Mouse (Mus musculus) stomach, postnatal 0 days (tissue): ENCODE measurements around the gene Cfi. TPM values are rescaled to one million over a fixed set of nuclear protein-coding genes. Genes with fewer than 3 reads are reported as not detected.

Experiments
- ATAC-seq: fragments of 200-750 bp; cut with Nextera tagmentation; 2 replicates; pipeline ENCODE4 v1.8.0; 2017; ENCODE audit not compliant: low FRiP score, low TSS enrichment
- DNase-seq: peaks from one replicate; pipeline ENCODE4 v3.0.0-alpha.2; 2016; ENCODE audit warnings: low spot score
- H3K27ac ChIP-seq: fragments of 300-500 bp; sonication (generic); replicated peaks from 2 replicates; pipeline ENCODE4 v1.5.1; 2014; ENCODE audit warnings: mild to moderate bottlenecking, control low read depth
- H3K27me3 ChIP-seq: fragments of 300-500 bp; sonication (generic); 2 replicates; pipeline ENCODE4 v1.6.1; 2014; ENCODE audit warnings: low read length; ENCODE audit not compliant: control insufficient read depth, insufficient read depth
- H3K36me3 ChIP-seq: fragments of 300-500 bp; sonication (generic); 2 replicates; pipeline ENCODE4 v1.6.1; 2014; ENCODE audit warnings: low read length, mixed read lengths; ENCODE audit not compliant: control insufficient read depth, insufficient read depth
- H3K4me1 ChIP-seq: fragments of 300-500 bp; sonication (generic); replicated peaks from 2 replicates; pipeline ENCODE4 v1.6.1; 2014; ENCODE audit warnings: antibody characterized with exemption; ENCODE audit not compliant: control insufficient read depth, insufficient read depth
- H3K4me2 ChIP-seq: fragments of 300-500 bp; sonication (generic); replicated peaks from 2 replicates; pipeline ENCODE4 v1.6.1; 2014; ENCODE audit warnings: low read depth, mild to moderate bottlenecking, control low read depth, moderate library complexity
- H3K4me3 ChIP-seq: fragments of 300-500 bp; sonication (generic); 2 replicates; pipeline ENCODE4 v1.5.1; 2014; ENCODE audit warnings: low read depth, low read length, control low read depth
- H3K9ac ChIP-seq: fragments of 300-500 bp; sonication (generic); 2 replicates; pipeline ENCODE4 v1.6.1; 2014; ENCODE audit warnings: mild to moderate bottlenecking, low read length, control low read depth, mixed read lengths
- H3K9me3 ChIP-seq: fragments of 300-500 bp; sonication (generic); 2 replicates; pipeline ENCODE4 v1.6.1; 2016; ENCODE audit warnings: low read length; ENCODE audit not compliant: control insufficient read depth
- CTCF ChIP-seq: IDR thresholded peaks from 2 replicates; pipeline ENCODE4 v1.5.1; 2016; ENCODE audit warnings: antibody characterized with exemption, low read depth, mild to moderate bottlenecking, moderate library complexity
- EP300 ChIP-seq: optimal IDR thresholded peaks from 2 replicates; pipeline ENCODE3; 2016; ENCODE audit warnings: antibody characterized with exemption
- WGBS: fragments of 180-500 bp; shearing (Covaris S2); extraction: QIAGEN DNeasy Blood & Tissue Kit; methylation state at CpG from one replicate; pipeline ENCODE4 v1.1.7; 2014; 5-methylcytosine and 5-hydroxymethylcytosine counted together
- polyA plus RNA-seq: library from polyadenylated mRNA; unstranded; fragments of >200 nt; fragmentation: Nextera tagmentation; extraction: Ambion mirVana; gene quantifications from 2 replicates; pipeline ENCODE4 v1.2.1, GENCODE M21; 2015

Cfi gene
- polyA plus RNA-seq, 1 experiment from 2014 or later, result 152 TPM

DNA sequence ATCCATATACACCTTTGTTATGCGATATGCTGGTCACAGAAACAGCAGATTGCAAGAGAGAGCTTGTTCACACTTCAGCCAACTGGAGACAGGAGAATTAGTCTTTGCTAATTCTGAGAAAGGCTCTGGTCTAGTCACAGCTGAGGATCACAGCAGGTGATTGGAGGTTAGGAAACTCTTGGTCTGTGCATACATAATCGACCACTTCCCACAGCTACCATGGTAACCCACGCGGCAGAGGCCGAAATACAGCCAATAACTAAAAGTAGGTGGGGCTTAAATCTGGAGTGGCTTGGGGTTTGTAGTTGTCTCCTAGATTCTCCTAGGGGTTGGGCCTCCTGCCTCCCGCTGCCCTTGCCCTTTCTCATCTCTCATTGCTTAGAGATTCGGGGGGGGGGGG is 2.3 kb downstream of the Cfi start:
- H3K27ac ChIP-seq, result no peak overlapping the region
- no peaks in the 10 kb centered on the region for H3K4me1 ChIP-seq
- DNase-seq (peak; percentile 28), ATAC-seq (no peak)
- WGBS, result 34% methylated on average over 7 of the region's 7 CpGs
- no peak overlapping the region for H3K9ac ChIP-seq
- no peak for TF ChIP-seq CTCF
- TF ChIP-seq EP300, result no peak
- H3K9me3 ChIP-seq, result no peaks in the 10 kb centered on the region
- no peaks in the 10 kb centered on the region for H3K36me3 ChIP-seq
- H3K4me2 ChIP-seq, result peak overlapping the region; percentile 20; the same call in 1 of the 2 replicates
- H3K4me3 ChIP-seq, result no peak overlapping the region
- H3K27me3 ChIP-seq, result no peaks in the 10 kb centered on the region

DNA sequence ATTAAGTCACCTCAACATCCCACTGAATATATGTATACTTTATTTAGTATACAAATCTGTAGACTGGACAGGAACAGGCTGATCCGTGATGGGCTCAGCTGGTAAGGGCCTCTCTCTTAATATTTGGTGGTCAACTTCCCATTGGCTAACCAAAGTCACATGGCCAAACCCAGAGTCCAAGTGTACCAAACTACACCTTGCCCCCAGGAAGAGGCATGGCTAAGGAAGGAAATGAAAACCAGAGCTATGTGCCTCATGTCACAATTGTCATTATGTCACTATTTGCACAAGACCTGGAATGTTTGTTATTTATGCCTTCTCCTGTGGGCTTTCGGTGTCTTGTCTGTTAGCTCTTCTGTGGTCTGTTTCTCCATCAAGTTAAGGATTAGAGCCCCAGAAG is 10.2 kb downstream of the Cfi start:
- Histone ChIP-seq H3K9ac (no peak overlapping the region), H3K36me3 (no peaks in the 10 kb centered on the region), H3K9me3 (no peaks in the 10 kb centered on the region), H3K4me1 (no peaks in the 10 kb centered on the region), H3K4me3 (no peak overlapping the region), H3K27me3 (no peaks in the 10 kb centered on the region), H3K27ac (no peak overlapping the region), H3K4me2 (no peak overlapping the region)
- 62% methylated on average over 2 of the region's 2 CpGs for WGBS
- no peak for TF ChIP-seq CTCF
- no peak for TF ChIP-seq EP300
- DNase-seq (no peak), ATAC-seq (no peak)

DNA sequence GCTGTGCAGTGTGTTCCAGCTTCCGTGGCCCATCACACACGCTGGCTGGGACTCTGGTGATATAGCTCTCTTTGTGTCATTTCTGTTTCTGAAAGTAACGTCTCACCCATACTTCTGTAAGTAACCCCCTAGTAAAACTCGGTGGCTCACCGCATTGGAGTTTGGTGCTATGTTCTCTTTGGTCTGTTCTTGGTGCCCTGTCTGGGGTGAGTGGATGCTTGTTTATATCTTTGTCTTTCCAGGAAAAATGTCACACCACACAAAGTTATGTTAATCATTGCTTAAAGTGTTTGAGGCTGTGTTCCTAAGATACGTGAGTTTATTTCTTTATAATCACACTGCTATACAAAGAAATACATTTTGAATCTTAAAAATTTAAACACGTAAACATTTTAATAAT is 11.2 kb downstream of the Cfi start:
- no peak for DNase-seq
- WGBS, result 74% methylated on average over 7 of the region's 7 CpGs

DNA sequence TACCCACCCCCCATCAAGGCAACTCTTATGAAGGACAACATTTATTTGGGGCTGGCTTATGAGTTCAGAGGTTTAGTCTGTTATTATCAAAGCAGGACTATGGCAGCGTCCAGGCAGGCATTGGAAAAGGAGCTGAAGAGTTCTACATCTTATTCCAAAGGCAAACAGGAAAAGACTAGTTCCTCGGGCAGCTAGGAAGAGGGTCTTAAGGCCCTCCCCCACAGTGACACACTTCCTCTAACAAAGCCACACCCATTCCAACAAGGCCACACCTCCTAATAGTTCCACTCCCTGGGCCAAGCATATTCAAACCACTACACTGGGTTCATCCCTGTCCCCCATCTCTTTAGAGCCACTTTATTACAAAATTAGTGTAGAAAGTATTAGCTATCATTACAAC is 26.9 kb downstream of the Cfi start:
- H3K4me2 ChIP-seq, result no peak overlapping the region
- H3K36me3 ChIP-seq, result no peaks in the 10 kb centered on the region
- DNase-seq (no peak), ATAC-seq (no peak)
- no peak overlapping the region for H3K4me3 ChIP-seq
- H3K27me3 ChIP-seq, result no peaks in the 10 kb centered on the region
- H3K9me3 ChIP-seq, result no peaks in the 10 kb centered on the region
- no peak for TF ChIP-seq CTCF
- no peak for TF ChIP-seq EP300
- no peak overlapping the region for H3K27ac ChIP-seq
- 68% methylated on average over 2 of the region's 2 CpGs for WGBS
- H3K9ac ChIP-seq, result no peak overlapping the region
- no peaks in the 10 kb centered on the region for H3K4me1 ChIP-seq

More for the DNA sequence above, 11.2 kb downstream of the Cfi start:
- Histone ChIP-seq H3K4me1 (no peaks in the 10 kb centered on the region), H3K4me2 (no peak overlapping the region), H3K27ac (no peak overlapping the region), H3K27me3 (no peaks in the 10 kb centered on the region), H3K9ac (no peak overlapping the region), H3K9me3 (no peaks in the 10 kb centered on the region), H3K4me3 (no peak overlapping the region), H3K36me3 (no peaks in the 10 kb centered on the region)
- ATAC-seq, result no peak
- TF ChIP-seq EP300 (no peak), CTCF (no peak)

DNA sequence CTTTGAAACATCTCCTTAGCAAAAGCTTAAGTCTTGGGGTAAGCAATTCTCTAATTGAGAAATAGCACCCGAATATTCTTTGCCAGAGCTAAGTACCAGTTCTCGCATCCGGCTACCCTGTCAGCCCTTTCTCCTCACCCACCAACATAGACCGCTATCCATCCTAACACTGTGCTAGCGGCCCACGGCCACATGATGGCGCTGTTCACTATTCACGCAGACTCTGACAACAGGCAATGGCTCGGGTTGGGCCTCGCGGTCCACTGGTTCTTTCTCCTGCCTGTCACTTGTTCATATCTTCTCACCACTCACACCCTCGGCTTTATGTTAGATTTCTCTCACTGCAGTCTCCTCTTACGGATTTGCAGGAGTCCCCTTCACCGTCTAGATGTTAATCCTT is 28.0 kb downstream of the Cfi start:
- H3K9ac ChIP-seq, result no peak overlapping the region
- no peak overlapping the region for H3K4me3 ChIP-seq
- no peaks in the 10 kb centered on the region for H3K36me3 ChIP-seq
- ATAC-seq, result 0 out of 2 replicates have a peak, but pooled peaks have one; percentile 59
- H3K9me3 ChIP-seq, result no peaks in the 10 kb centered on the region
- no peak overlapping the region for H3K27ac ChIP-seq
- H3K4me2 ChIP-seq, result no peak overlapping the region
- peak; percentile 74 for DNase-seq
- H3K4me1 ChIP-seq, result no peaks in the 10 kb centered on the region
- WGBS, result 52% methylated on average over 14 of the region's 14 CpGs
- no peaks in the 10 kb centered on the region for H3K27me3 ChIP-seq
- TF ChIP-seq CTCF, result peak; percentile 82
- TF ChIP-seq EP300, result no peak

DNA sequence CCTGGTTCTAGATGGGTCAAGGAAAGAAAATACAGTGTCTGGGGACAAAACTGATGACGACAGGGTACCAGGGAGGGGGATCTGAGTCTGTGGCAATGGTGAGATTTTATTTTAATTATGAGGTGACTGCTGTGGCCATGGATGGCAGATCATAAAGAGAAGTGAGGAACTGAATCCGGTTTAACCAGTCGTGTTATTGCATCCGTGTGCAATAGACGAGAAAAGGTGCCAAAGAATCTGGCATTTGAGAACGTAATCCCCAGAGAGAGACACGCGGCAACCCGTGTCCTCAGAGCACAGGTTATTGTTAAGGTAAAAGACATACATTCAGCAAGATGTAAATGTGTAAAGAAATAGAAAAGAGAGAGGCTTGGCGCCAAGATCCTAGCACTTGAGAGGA is 41.6 kb downstream of the Cfi start:
- Histone ChIP-seq H3K27ac (no peak overlapping the region), H3K4me1 (0 out of 2 replicates have a peak, but pooled peaks cover 3% of the 10 kb centered on the region), H3K9me3 (no peaks in the 10 kb centered on the region), H3K36me3 (no peaks in the 10 kb centered on the region), H3K9ac (no peak overlapping the region), H3K4me2 (no peak overlapping the region), H3K4me3 (no peak overlapping the region), H3K27me3 (no peaks in the 10 kb centered on the region)
- 57% methylated on average over 10 of the region's 10 CpGs for WGBS
- TF ChIP-seq CTCF, result no peak
- TF ChIP-seq EP300, result no peak
- ATAC-seq (no peak), DNase-seq (no peak)
